Mouse (Mus musculus): Measurements from ENCODE around the gene Abcb8. TPM values are rescaled to one million over a fixed set of nuclear protein-coding genes. Genes with fewer than 3 reads are reported as not detected.

Abcb8 gene
- total RNA-seq, 1 experiment = 46.5 TPM

DNA sequence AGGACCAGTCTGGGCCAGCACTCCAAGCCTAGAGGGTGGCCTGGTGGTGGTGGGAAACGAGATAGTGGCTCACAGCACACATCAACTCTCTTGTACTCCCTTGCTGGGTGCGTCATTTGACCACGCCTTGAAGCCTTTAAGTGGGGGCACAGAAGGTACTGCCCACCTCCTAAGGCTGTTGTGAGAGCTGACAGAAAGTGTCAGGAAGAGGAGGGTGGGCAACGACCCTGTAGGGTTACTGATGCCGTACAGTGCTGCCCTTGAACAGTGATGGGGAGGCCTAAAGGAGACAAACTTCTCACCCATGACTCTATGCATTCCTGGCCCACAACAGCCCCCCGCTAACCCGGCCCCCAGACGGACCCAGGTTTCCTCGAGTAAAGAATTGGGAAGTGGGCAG, 27.0 kb upstream of the Abcb8 start:
- no peaks in the 10 kb centered on the region for H3K9me3 ChIP-seq (ENCODE audit: control insufficient read depth, insufficient read depth, low read depth, low read length)
- peaks cover 3 to 20% of the 10 kb centered on the region in 2 experiments; a peak in 2 of 4 replicates for H3K4me1 ChIP-seq (ENCODE audit: control insufficient read depth in 2 of 2, insufficient read depth in 2 of 2, low read length in 2 of 2, poor library complexity in 1 of 2)
- DNase-seq (ENCODE audit: low read depth, low spot score) = no peak
- no peak overlapping the region for H3K4me3 ChIP-seq (ENCODE audit: insufficient read depth in 1 of 2, low read depth in 1 of 2, low read length in 2 of 2, poor library complexity in 1 of 2, severe bottlenecking in 1 of 2)
- H3K36me3 ChIP-seq (ENCODE audit: control insufficient read depth, insufficient read depth, low read length, poor library complexity, severe bottlenecking) = no peaks in the 10 kb centered on the region
- TF ChIP-seq MAFK (IDR thresholded peaks at IDR 0.05; ENCODE audit: insufficient read depth, low read depth, low read length) (no peak), CHD2 (IDR thresholded peaks at IDR 0.05; ENCODE audit: low read depth, low read length) (no peak), ZNF384 (IDR thresholded peaks at IDR 0.05; ENCODE audit: low read depth, low read length) (no peak), HCFC1 (IDR thresholded peaks at IDR 0.05; ENCODE audit: borderline replicate concordance, insufficient read depth, low read length) (no peak), ZC3H11A (IDR thresholded peaks at IDR 0.05; ENCODE audit: borderline replicate concordance, low read depth, low read length) (no peak)
- H3K27ac ChIP-seq (ENCODE audit: insufficient read depth, low read depth, low read length, poor library complexity, severe bottlenecking) = no peak overlapping the region
- no peak overlapping the region for H3K9ac ChIP-seq (ENCODE audit: insufficient read depth, low read depth, low read length, poor library complexity, severe bottlenecking)
- in situ Hi-C loops (cut with MboI; ENCODE audit: low sequenced_read_pairs in 2 of 2, unreplicated experiment in 2 of 2) = no loop called here

DNA sequence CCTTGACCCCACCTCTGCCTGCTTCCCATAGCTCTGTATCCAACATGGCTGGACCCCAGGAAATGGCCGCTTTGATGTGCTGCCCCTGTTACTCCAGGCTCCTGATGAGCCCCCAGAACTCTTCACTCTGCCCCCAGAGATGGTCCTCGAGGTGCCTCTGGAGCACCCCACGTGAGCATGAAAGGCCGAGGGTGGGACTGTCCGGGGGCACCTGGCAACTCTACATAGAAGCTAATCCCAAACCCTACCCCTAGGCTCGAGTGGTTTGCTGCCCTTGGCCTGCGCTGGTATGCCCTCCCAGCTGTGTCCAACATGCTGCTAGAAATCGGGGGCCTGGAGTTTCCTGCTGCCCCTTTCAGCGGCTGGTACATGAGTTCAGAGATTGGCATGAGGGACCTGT, 23.7 kb upstream of the Abcb8 start:
- Histone ChIP-seq H3K4me1 (ENCODE audit: control insufficient read depth in 2 of 2, insufficient read depth in 2 of 2, low read length in 2 of 2, poor library complexity in 1 of 2) (peaks cover 2 to 8% of the 10 kb centered on the region in 2 experiments; a peak in 1 of 4 replicates), H3K9ac (ENCODE audit: insufficient read depth, low read depth, low read length, poor library complexity, severe bottlenecking) (no peak overlapping the region), H3K27ac (ENCODE audit: insufficient read depth, low read depth, low read length, poor library complexity, severe bottlenecking) (no peak overlapping the region), H3K36me3 (ENCODE audit: control insufficient read depth, insufficient read depth, low read length, poor library complexity, severe bottlenecking) (no peaks in the 10 kb centered on the region), H3K4me3 (ENCODE audit: insufficient read depth in 1 of 2, low read depth in 1 of 2, low read length in 2 of 2, poor library complexity in 1 of 2, severe bottlenecking in 1 of 2) (no peak overlapping the region), H3K9me3 (ENCODE audit: control insufficient read depth, insufficient read depth, low read depth, low read length) (no peaks in the 10 kb centered on the region)
- no peak for DNase-seq (ENCODE audit: low read depth, low spot score)
- in situ Hi-C loops (cut with MboI; ENCODE audit: low sequenced_read_pairs in 2 of 2, unreplicated experiment in 2 of 2) = no loop called here
- TF ChIP-seq HCFC1 (IDR thresholded peaks at IDR 0.05; ENCODE audit: borderline replicate concordance, insufficient read depth, low read length) = no peak
- no peak for TF ChIP-seq MAFK (IDR thresholded peaks at IDR 0.05; ENCODE audit: insufficient read depth, low read depth, low read length)
- no peak for TF ChIP-seq ZC3H11A (IDR thresholded peaks at IDR 0.05; ENCODE audit: borderline replicate concordance, low read depth, low read length)
- no peak for TF ChIP-seq ZNF384 (IDR thresholded peaks at IDR 0.05; ENCODE audit: low read depth, low read length)
- TF ChIP-seq CHD2 (IDR thresholded peaks at IDR 0.05; ENCODE audit: low read depth, low read length) = no peak

DNA sequence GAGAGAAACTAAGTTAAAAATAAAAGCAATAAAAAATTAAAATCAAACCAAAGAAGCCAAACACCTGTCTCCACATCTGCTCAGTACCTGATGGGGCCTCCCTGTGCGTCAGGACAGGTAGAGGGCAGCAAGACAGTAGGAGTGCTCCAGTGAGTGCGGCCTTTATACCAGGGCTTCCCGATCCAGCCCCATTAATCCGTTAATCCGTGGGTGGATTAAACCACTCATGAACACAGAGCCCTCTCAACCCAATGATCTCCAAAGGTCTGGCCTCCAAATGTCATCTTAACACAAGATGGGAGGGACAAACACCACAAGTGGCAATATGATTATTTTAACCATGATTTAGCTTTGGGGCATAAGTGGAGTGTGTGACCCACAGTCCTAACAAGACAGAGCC, 19.7 kb upstream of the Abcb8 start:
- no peak overlapping the region for H3K27ac ChIP-seq (ENCODE audit: insufficient read depth, low read depth, low read length, poor library complexity, severe bottlenecking)
- H3K36me3 ChIP-seq (ENCODE audit: control insufficient read depth, insufficient read depth, low read length, poor library complexity, severe bottlenecking) = no peaks in the 10 kb centered on the region
- in situ Hi-C loops (cut with MboI; ENCODE audit: low sequenced_read_pairs in 2 of 2, unreplicated experiment in 2 of 2) = no loop called here
- H3K4me1 ChIP-seq (ENCODE audit: control insufficient read depth in 2 of 2, insufficient read depth in 2 of 2, low read length in 2 of 2, poor library complexity in 1 of 2) = 0 out of 4 replicates have a peak, but pooled peaks cover 0 to 3% of the 10 kb centered on the region in 2 experiments
- H3K9ac ChIP-seq (ENCODE audit: insufficient read depth, low read depth, low read length, poor library complexity, severe bottlenecking) = no peak overlapping the region
- no peak overlapping the region for H3K4me3 ChIP-seq (ENCODE audit: insufficient read depth in 1 of 2, low read depth in 1 of 2, low read length in 2 of 2, poor library complexity in 1 of 2, severe bottlenecking in 1 of 2)
- no peaks in the 10 kb centered on the region for H3K9me3 ChIP-seq (ENCODE audit: control insufficient read depth, insufficient read depth, low read depth, low read length)
- no peak for TF ChIP-seq ZNF384 (IDR thresholded peaks at IDR 0.05; ENCODE audit: low read depth, low read length)
- TF ChIP-seq MAFK (IDR thresholded peaks at IDR 0.05; ENCODE audit: insufficient read depth, low read depth, low read length) = no peak
- no peak for TF ChIP-seq CHD2 (IDR thresholded peaks at IDR 0.05; ENCODE audit: low read depth, low read length)
- TF ChIP-seq ZC3H11A (IDR thresholded peaks at IDR 0.05; ENCODE audit: borderline replicate concordance, low read depth, low read length) = no peak
- no peak for TF ChIP-seq HCFC1 (IDR thresholded peaks at IDR 0.05; ENCODE audit: borderline replicate concordance, insufficient read depth, low read length)
- DNase-seq (ENCODE audit: low read depth, low spot score) = no peak

DNA sequence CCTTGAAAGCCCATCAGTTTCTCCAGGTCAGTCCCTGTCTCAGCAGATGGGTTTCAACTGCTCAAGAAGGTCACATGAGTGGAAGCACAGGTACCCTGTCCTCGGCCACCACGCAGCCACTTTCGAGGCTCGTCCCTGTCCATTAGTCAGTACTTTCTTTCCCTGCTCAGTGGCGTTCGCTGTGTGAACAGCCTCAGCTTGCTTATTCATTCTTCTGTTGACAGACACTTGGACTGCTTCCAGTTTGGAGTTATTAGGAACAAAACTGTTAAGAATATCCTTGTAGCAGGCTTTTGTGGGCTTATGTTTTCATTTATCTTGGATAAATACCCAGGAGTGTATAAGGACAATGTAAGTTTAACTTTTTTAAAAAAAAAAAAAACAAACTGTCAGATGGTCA, 19.2 kb upstream of the Abcb8 start:
- Histone ChIP-seq H3K36me3 (ENCODE audit: control insufficient read depth, insufficient read depth, low read length, poor library complexity, severe bottlenecking) (no peaks in the 10 kb centered on the region), H3K4me1 (ENCODE audit: control insufficient read depth in 2 of 2, insufficient read depth in 2 of 2, low read length in 2 of 2, poor library complexity in 1 of 2) (0 out of 4 replicates have a peak, but pooled peaks cover 0 to 3% of the 10 kb centered on the region in 2 experiments), H3K9me3 (ENCODE audit: control insufficient read depth, insufficient read depth, low read depth, low read length) (no peaks in the 10 kb centered on the region), H3K27ac (ENCODE audit: insufficient read depth, low read depth, low read length, poor library complexity, severe bottlenecking) (no peak overlapping the region), H3K9ac (ENCODE audit: insufficient read depth, low read depth, low read length, poor library complexity, severe bottlenecking) (no peak overlapping the region), H3K4me3 (ENCODE audit: insufficient read depth in 1 of 2, low read depth in 1 of 2, low read length in 2 of 2, poor library complexity in 1 of 2, severe bottlenecking in 1 of 2) (no peak overlapping the region)
- DNase-seq (ENCODE audit: low read depth, low spot score) = no peak
- TF ChIP-seq MAFK (IDR thresholded peaks at IDR 0.05; ENCODE audit: insufficient read depth, low read depth, low read length) (no peak), HCFC1 (IDR thresholded peaks at IDR 0.05; ENCODE audit: borderline replicate concordance, insufficient read depth, low read length) (no peak), ZC3H11A (IDR thresholded peaks at IDR 0.05; ENCODE audit: borderline replicate concordance, low read depth, low read length) (no peak), ZNF384 (IDR thresholded peaks at IDR 0.05; ENCODE audit: low read depth, low read length) (no peak), CHD2 (IDR thresholded peaks at IDR 0.05; ENCODE audit: low read depth, low read length) (no peak)
- in situ Hi-C loops (cut with MboI; ENCODE audit: low sequenced_read_pairs in 2 of 2, unreplicated experiment in 2 of 2) = no loop called here

Data from ES-E14 (cell line).